Mouse (Mus musculus) limb, embryonic 14.5 days (tissue): ENCODE measurements around the gene Clec16a. TPM values are rescaled to one million over a fixed set of nuclear protein-coding genes. Genes with fewer than 3 reads are reported as not detected.

ENCODE experiments used
- ATAC-seq: fragments of 200-750 bp; cut with Nextera tagmentation; 2 replicates; pipeline ENCODE4 v1.8.0; 2017; ENCODE audit warnings: low read depth, moderate number of reproducible peaks, moderate TSS enrichment; ENCODE audit not compliant: low FRiP score
- DNase-seq: peaks from one replicate; pipeline ENCODE4 v3.0.0-alpha.2; 2015; ENCODE audit warnings: low spot score
- H3K27ac ChIP-seq: fragments of 300-500 bp; sonication (generic); replicated peaks from 2 replicates; pipeline ENCODE4 v1.5.1; 2014; ENCODE audit warnings: low read depth, mild to moderate bottlenecking, low read length, moderate library complexity, mixed read lengths
- H3K27me3 ChIP-seq: fragments of 300-500 bp; sonication (generic); 2 replicates; pipeline ENCODE4 v1.6.1; 2014; ENCODE audit warnings: low read length, mixed read lengths; ENCODE audit not compliant: control insufficient read depth, insufficient read depth
- H3K36me3 ChIP-seq: fragments of 300-500 bp; sonication (generic); 2 replicates; pipeline ENCODE4 v1.6.1; 2014; ENCODE audit warnings: mild to moderate bottlenecking, low read length, moderate library complexity, mixed read lengths; ENCODE audit not compliant: control insufficient read depth, insufficient read depth
- H3K4me1 ChIP-seq: fragments of 300-500 bp; sonication (generic); 2 replicates; pipeline ENCODE4 v1.6.1; 2014; ENCODE audit warnings: antibody characterized with exemption, low read length, mixed read lengths; ENCODE audit not compliant: control insufficient read depth, insufficient read depth
- H3K4me2 ChIP-seq: fragments of 300-500 bp; sonication (generic); replicated peaks from 2 replicates; pipeline ENCODE4 v1.6.1; 2014; ENCODE audit warnings: low read depth, mild to moderate bottlenecking, low read length, moderate library complexity; ENCODE audit not compliant: severe bottlenecking
- H3K4me3 ChIP-seq: fragments of 300-500 bp; sonication (generic); replicated peaks from 2 replicates; pipeline ENCODE4 v1.5.1; 2014; ENCODE audit warnings: low read length
- H3K9ac ChIP-seq: fragments of 300-500 bp; sonication (generic); 2 replicates; pipeline ENCODE4 v1.6.1; 2014; ENCODE audit warnings: mild to moderate bottlenecking, low read depth, low read length, moderate library complexity; ENCODE audit not compliant: severe bottlenecking
- H3K9me3 ChIP-seq: fragments of 300-500 bp; sonication (generic); 2 replicates; pipeline ENCODE4 v1.6.1; 2016; ENCODE audit warnings: low read length; ENCODE audit not compliant: control insufficient read depth
- POLR2A ChIP-seq: fragments of 200-500 bp; IDR thresholded peaks from 2 replicates; pipeline ENCODE4 v1.8.0; 2012; ENCODE audit warnings: inconsistent platforms, mild to moderate bottlenecking, moderate library complexity, borderline replicate concordance; ENCODE audit not compliant: insufficient read depth, insufficient read length; ENCODE audit errors: extremely low read depth
- WGBS: fragments of 180-500 bp; shearing (Covaris S2); extraction: QIAGEN DNeasy Blood & Tissue Kit; methylation state at CpG from one replicate; pipeline ENCODE4 v1.1.7; 2014; 5-methylcytosine and 5-hydroxymethylcytosine counted together
- polyA plus RNA-seq, 2 experiments: library from polyadenylated mRNA; depleted of rRNA in 1 of 2; stranded (reverse) in 1 of 2; unstranded in 1 of 2; fragments of >200 nt; fragmentation: Nextera tagmentation in 1 of 2; extraction: Ambion mirVana in 1 of 2; gene quantifications; 2 replicates each; pipeline versions ENCODE4 v1.2.1 to v1.2.3; 2012 to 2014

Clec16a gene
- polyA plus RNA-seq, 2 experiments: 12.5 to 29.9 TPM

DNA sequence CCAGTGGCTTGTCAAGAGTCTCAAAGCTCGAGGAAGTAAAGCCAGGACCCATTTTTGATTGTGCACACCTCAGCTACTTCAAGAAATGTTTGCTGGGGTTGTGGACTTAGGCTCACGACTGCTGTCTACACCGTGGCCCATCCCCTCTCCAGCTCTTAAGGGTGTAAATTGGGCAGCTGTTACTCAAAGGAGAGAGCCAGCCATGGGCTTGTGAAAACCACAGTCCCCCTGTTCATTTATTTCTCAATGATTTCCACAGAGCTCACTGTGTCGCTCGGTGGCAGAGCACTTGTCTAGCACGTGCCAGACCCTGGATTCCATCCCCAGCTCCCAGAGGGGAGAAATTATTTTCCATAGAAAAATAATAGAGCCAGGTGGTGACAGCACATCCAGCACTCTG lies 211.0 kb downstream of the Clec16a start:
- Histone ChIP-seq H3K9me3 (no peaks in the 10 kb centered on the region), H3K36me3 (no peaks in the 10 kb centered on the region), H3K4me1 (no peaks in the 10 kb centered on the region), H3K9ac (no peak overlapping the region), H3K27ac (no peak overlapping the region), H3K4me3 (no peak overlapping the region), H3K27me3 (no peaks in the 10 kb centered on the region), H3K4me2 (no peak overlapping the region)
- WGBS: 61% methylated on average over 6 of the region's 6 CpGs
- ATAC-seq (no peak), DNase-seq (no peak)
- no peak for TF ChIP-seq POLR2A

GRCm38 (mm10) chr16:10761182-10761581 lies 216.0 kb downstream of the Clec16a start:
- no peak overlapping the region for H3K4me2 ChIP-seq
- H3K27me3 ChIP-seq: no peaks in the 10 kb centered on the region
- 57% methylated on average over 8 of the region's 8 CpGs for WGBS
- H3K36me3 ChIP-seq: no peaks in the 10 kb centered on the region
- DNase-seq: no peak
- ATAC-seq: no peak
- no peak overlapping the region for H3K9ac ChIP-seq
- no peaks in the 10 kb centered on the region for H3K9me3 ChIP-seq
- no peak for TF ChIP-seq POLR2A
- H3K27ac ChIP-seq: no peak overlapping the region
- no peaks in the 10 kb centered on the region for H3K4me1 ChIP-seq
- no peak overlapping the region for H3K4me3 ChIP-seq

DNA sequence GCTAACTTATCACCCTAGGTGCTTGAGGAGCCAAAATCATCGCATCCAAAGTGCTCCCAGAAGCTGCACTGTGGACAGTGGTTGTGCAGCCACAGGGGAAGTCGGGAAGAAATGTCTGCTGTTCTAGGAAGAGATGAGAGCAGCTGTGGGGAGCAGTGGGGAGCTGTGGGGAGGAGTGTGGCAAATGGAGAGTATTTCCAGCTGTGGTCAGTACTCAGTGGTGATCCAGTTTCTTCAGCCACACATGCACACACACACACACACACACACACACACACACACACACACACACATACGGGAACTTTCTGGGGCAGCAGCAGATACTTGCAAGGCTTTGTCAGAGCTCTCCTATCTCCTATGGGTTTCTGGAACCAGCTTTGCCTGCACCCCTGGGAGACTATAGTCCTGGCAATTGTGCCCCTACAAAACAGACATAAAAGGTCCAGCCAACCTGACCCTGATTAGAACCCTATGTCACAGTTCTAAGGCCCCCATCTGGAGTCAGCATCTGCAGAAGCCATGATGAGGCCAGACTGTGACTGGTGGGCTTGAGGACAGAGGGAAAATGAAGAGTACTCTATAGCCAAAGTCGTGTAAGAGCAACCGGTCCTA lies 217.5 kb downstream of the Clec16a start:
- DNase-seq: no peak

DNA sequence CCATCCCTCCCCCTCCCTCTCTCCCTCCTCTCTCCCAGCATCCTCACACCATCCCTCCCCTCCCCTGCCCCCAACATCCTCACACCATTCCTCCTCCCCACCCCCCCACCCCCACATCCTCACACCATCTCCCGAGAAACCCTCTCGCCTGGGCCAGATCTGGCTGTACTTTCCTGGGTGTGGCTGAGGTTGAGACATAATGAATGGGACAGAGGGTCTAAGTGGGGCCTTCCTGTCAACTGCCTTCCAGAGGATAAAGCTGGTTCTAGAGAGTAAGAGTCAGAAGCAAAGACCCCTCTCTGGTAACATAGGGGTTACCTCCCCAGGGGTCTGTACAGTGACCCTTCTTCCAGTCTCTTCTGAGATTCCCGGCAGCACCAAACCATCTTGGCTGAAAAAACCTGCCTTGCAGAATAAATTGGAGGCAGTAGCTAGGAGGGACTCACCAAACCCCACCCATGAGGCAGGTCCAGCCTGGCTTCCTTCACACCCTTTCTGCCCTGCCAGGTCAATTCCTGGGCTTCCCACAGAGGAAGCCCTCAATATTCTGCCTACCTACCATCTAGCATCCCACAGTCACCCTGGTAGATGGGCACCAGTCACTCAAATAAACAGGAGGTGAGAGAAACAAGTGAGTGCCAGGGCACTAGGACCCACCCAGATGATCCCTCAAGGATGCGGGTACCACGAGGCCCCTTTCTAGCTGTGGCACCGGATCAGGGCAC lies 218.6 kb downstream of the Clec16a start:
- no peaks in the 10 kb centered on the region for H3K36me3 ChIP-seq
- H3K4me2 ChIP-seq: no peak overlapping the region
- H3K9me3 ChIP-seq: no peaks in the 10 kb centered on the region
- H3K27ac ChIP-seq: no peak overlapping the region
- DNase-seq: no peak
- WGBS: 47% methylated on average over 6 of the region's 6 CpGs
- no peak for ATAC-seq
- H3K9ac ChIP-seq: no peak overlapping the region
- H3K27me3 ChIP-seq: no peaks in the 10 kb centered on the region
- TF ChIP-seq POLR2A: no peak
- no peaks in the 10 kb centered on the region for H3K4me1 ChIP-seq
- H3K4me3 ChIP-seq: no peak overlapping the region

More for the DNA sequence above, 217.5 kb downstream of the Clec16a start:
- Histone ChIP-seq H3K4me3 (no peak overlapping the region), H3K9me3 (no peaks in the 10 kb centered on the region), H3K36me3 (no peaks in the 10 kb centered on the region), H3K4me2 (no peak overlapping the region), H3K9ac (no peak overlapping the region), H3K4me1 (no peaks in the 10 kb centered on the region), H3K27me3 (no peaks in the 10 kb centered on the region), H3K27ac (no peak overlapping the region)
- no peak for TF ChIP-seq POLR2A
- no peak for ATAC-seq
- WGBS: 67% methylated on average over 5 of the region's 5 CpGs

- H3K4me2 ChIP-seq: no peak overlapping the region
- no peak for ATAC-seq
- no peak overlapping the region for H3K9ac ChIP-seq
- H3K9me3 ChIP-seq: no peaks in the 10 kb centered on the region
- no peak for DNase-seq
- 62% methylated on average over 2 of the region's 2 CpGs for WGBS
- H3K27ac ChIP-seq: no peak overlapping the region
- H3K4me3 ChIP-seq: no peak overlapping the region
- H3K36me3 ChIP-seq: no peaks in the 10 kb centered on the region
- TF ChIP-seq POLR2A: no peak
- no peaks in the 10 kb centered on the region for H3K4me1 ChIP-seq
- H3K27me3 ChIP-seq: no peaks in the 10 kb centered on the region
Measured at GRCm38 (mm10) chr16:10764323-10764722, 219.2 kb downstream of the Clec16a start.
